Mouse (Mus musculus) G1E (cell line): Measurements from ENCODE around the gene Masp2.

Source experiments
- CTCF ChIP-seq: IDR thresholded peaks from 2 replicates; pipeline ENCODE4 v1.5.1; 2012; ENCODE audit warnings: low read depth, low read length, inconsistent platforms, mixed read lengths
- GATA1 ChIP-seq: IDR thresholded peaks from 2 replicates; pipeline ENCODE4 v1.6.1; 2012; ENCODE audit warnings: borderline replicate concordance, low read length, inconsistent platforms, mixed read lengths
- GATA2 ChIP-seq: IDR thresholded peaks from 2 replicates; pipeline ENCODE4 v1.6.1; 2012; ENCODE audit warnings: low read depth, low read length, inconsistent platforms, borderline replicate concordance
- POLR2AphosphoS5 ChIP-seq: IDR thresholded peaks from 2 replicates; pipeline ENCODE4 v1.6.1; 2012; ENCODE audit warnings: low read depth, low read length, inconsistent platforms; ENCODE audit not compliant: insufficient replicate concordance
- TAL1 ChIP-seq: conservative IDR thresholded peaks from 2 replicates; pipeline ENCODE4 v1.6.1; 2012; ENCODE audit warnings: low read depth, low read length, inconsistent platforms, mixed read lengths

DNA sequence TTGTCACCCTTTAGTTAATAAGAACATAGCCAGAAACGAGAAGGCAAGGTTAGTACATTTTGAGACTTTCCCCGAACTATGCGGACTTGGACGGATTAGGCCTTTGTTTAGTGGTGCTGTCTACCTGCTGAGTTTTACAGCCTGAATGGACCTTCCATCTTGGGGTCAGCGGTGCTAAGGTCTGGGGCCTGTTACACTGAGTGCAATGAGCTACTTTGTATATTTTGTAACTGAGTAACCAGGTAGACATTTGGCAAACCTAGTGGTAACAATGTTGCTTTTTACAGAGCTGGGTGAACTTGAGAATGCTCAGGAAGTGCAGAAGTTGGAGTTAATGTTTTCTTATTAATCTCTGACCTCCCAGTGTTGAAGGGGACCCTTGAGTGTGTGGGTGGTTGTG is 38.8 kb downstream of the Masp2 start:
- no peak for TF ChIP-seq CTCF
- TF ChIP-seq POLR2AphosphoS5, result no peak
- TF ChIP-seq TAL1, result no peak
- no peak for TF ChIP-seq GATA1
- TF ChIP-seq GATA2, result no peak
